Mouse (Mus musculus) kidney, embryonic 16.5 days (tissue): ENCODE results near the gene Fkbp15. TPM values are rescaled to one million over a fixed set of nuclear protein-coding genes. Genes with fewer than 3 reads are reported as not detected.

Experiments used
- ATAC-seq: fragments of 200-750 bp; cut with Nextera tagmentation; 2 replicates; pipeline ENCODE4 v1.8.0; 2017; ENCODE audit warnings: moderate TSS enrichment; ENCODE audit not compliant: low FRiP score, low TSS enrichment
- H3K27ac ChIP-seq: fragments of 300-500 bp; sonication (generic); 2 replicates; pipeline ENCODE4 v1.5.1; 2014; ENCODE audit warnings: low read length
- H3K27me3 ChIP-seq: fragments of 300-500 bp; sonication (generic); 2 replicates; pipeline ENCODE4 v1.6.1; 2014; ENCODE audit warnings: low read length, control low read depth, mixed read lengths; ENCODE audit not compliant: insufficient read depth
- H3K36me3 ChIP-seq: fragments of 300-500 bp; sonication (generic); 2 replicates; pipeline ENCODE4 v1.6.1; 2014; ENCODE audit warnings: low read length, control low read depth, mixed read lengths; ENCODE audit not compliant: insufficient read depth
- H3K4me1 ChIP-seq: fragments of 300-500 bp; sonication (generic); 2 replicates; pipeline ENCODE4 v1.6.1; 2014; ENCODE audit warnings: low read length, control low read depth, mixed read lengths; ENCODE audit not compliant: insufficient read depth
- H3K4me2 ChIP-seq: fragments of 300-500 bp; sonication (generic); replicated peaks from 2 replicates; pipeline ENCODE4 v1.6.1; 2014; ENCODE audit warnings: low read depth, low read length
- H3K4me3 ChIP-seq: fragments of 300-500 bp; sonication (generic); 2 replicates; pipeline ENCODE4 v1.5.1; 2014; ENCODE audit warnings: mild to moderate bottlenecking, low read length
- H3K9ac ChIP-seq: fragments of 300-500 bp; sonication (generic); replicated peaks from 2 replicates; pipeline ENCODE4 v1.6.1; 2014; ENCODE audit warnings: low read length
- H3K9me3 ChIP-seq: fragments of 300-500 bp; sonication (generic); 2 replicates; pipeline ENCODE4 v1.6.1; 2016; ENCODE audit warnings: low read length, control low read depth
- WGBS: fragments of 180-500 bp; shearing (Covaris S2); extraction: QIAGEN DNeasy Blood & Tissue Kit; methylation state at CpG from one replicate; pipeline ENCODE4 v1.1.7; 2014; 5-methylcytosine and 5-hydroxymethylcytosine counted together
- polyA plus RNA-seq: library from polyadenylated mRNA; unstranded; fragments of >200 nt; fragmentation: Nextera tagmentation; extraction: Ambion mirVana; gene quantifications from 2 replicates; pipeline ENCODE4 v1.2.1, GENCODE M21; 2015

The Fkbp15 gene
- polyA plus RNA-seq, 1 experiment from 2014 or later, result 26.2 TPM

- H3K4me2 ChIP-seq, result no peak overlapping the region
- no peaks in the 10 kb centered on the region for H3K27me3 ChIP-seq
- H3K36me3 ChIP-seq, result peaks cover 28% of the 10 kb centered on the region
- H3K9me3 ChIP-seq, result no peaks in the 10 kb centered on the region
- H3K4me3 ChIP-seq, result no peak overlapping the region
- no peak overlapping the region for H3K27ac ChIP-seq
- H3K9ac ChIP-seq, result no peak overlapping the region
- no peak for ATAC-seq
- H3K4me1 ChIP-seq, result no peaks in the 10 kb centered on the region
- WGBS, result 86% methylated on average over 6 of the region's 6 CpGs
Observed at GRCm38 (mm10) chr4:62328941-62329660, 31.2 kb downstream of the Fkbp15 start.

DNA sequence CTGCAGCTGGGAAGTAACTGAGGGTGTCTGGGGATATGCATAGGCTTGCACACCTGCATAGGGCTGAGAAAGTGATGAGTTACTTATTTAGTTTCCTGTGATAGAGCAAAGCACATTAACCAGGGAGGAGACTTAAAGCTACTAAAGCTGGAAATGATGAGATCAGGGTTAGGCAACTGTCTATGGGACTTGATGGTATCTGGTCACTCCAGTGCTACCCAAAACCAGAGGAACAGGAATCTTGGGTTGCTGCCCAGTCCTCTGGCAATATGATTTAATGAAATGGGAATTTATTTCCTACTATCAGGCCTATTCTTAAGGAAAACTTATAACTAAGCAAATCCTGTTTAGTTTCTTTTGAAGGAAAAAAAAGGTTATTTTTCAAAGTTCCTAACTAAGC is 34.2 kb downstream of the Fkbp15 start:
- no peaks in the 10 kb centered on the region for H3K4me1 ChIP-seq
- no peak overlapping the region for H3K9ac ChIP-seq
- no peak for ATAC-seq
- H3K9me3 ChIP-seq, result no peaks in the 10 kb centered on the region
- no peaks in the 10 kb centered on the region for H3K27me3 ChIP-seq
- peaks cover 35% of the 10 kb centered on the region for H3K36me3 ChIP-seq
- no peak overlapping the region for H3K4me2 ChIP-seq
- H3K27ac ChIP-seq, result no peak overlapping the region
- no peak overlapping the region for H3K4me3 ChIP-seq

DNA sequence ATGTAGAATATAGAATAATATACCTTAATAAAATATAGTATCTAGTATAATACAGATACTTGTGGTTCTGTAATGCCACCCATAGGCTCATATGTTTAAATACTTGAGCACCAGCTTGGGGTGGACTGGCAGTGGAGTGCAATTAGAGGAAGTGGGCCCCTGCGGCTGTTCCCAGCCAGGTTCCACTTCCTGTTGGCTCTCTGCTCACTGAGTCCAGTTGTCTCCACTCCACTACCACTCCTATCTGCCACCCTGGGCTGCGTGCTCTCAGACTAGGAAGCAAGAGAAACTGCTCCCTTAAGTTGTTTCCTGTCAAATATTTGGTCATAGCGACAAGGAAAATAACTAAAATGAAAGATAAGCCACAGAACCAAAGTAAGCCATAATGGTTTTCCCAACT is 37.7 kb downstream of the Fkbp15 start:
- Histone ChIP-seq H3K36me3 (peaks cover 24% of the 10 kb centered on the region), H3K9ac (no peak overlapping the region), H3K4me1 (no peaks in the 10 kb centered on the region), H3K4me3 (no peak overlapping the region), H3K27ac (no peak overlapping the region), H3K4me2 (no peak overlapping the region), H3K9me3 (no peaks in the 10 kb centered on the region), H3K27me3 (no peaks in the 10 kb centered on the region)
- WGBS, result 77% methylated on average over 3 of the region's 3 CpGs
- no peak for ATAC-seq

DNA sequence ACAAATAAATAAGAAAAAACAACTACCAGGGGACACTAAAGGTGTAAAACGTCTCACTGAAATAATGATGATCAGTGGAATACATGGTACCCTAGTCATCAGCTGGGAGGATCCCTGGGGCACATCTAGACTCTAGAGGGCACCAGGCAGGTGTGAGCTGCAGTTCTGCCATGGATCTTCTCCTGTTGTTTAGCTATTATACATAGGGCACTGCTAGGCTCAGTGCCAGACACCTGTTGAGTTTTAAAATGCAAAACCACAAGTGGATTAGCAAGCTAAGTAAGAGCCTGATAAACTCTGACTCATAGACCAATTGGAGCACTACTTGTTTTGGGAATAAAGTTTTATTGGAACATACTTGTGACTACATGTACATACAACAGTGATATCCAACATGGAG is 42.1 kb downstream of the Fkbp15 start:
- Histone ChIP-seq H3K4me1 (no peaks in the 10 kb centered on the region), H3K4me2 (no peak overlapping the region), H3K27me3 (no peaks in the 10 kb centered on the region), H3K27ac (no peak overlapping the region), H3K9ac (no peak overlapping the region), H3K9me3 (no peaks in the 10 kb centered on the region), H3K4me3 (no peak overlapping the region), H3K36me3 (peaks cover 32% of the 10 kb centered on the region)
- 83% methylated on average over 1 of the region's 1 CpGs for WGBS
- ATAC-seq, result no peak

GRCm38 (mm10) chr4:62316456-62316855 is 43.9 kb downstream of the Fkbp15 start:
- Histone ChIP-seq H3K27me3 (no peaks in the 10 kb centered on the region), H3K4me1 (no peaks in the 10 kb centered on the region), H3K9me3 (no peaks in the 10 kb centered on the region), H3K4me2 (no peak overlapping the region), H3K27ac (no peak overlapping the region), H3K4me3 (no peak overlapping the region), H3K36me3 (peaks cover 33% of the 10 kb centered on the region), H3K9ac (no peak overlapping the region)
- no peak for ATAC-seq
- 88% methylated on average over 2 of the region's 2 CpGs for WGBS

DNA sequence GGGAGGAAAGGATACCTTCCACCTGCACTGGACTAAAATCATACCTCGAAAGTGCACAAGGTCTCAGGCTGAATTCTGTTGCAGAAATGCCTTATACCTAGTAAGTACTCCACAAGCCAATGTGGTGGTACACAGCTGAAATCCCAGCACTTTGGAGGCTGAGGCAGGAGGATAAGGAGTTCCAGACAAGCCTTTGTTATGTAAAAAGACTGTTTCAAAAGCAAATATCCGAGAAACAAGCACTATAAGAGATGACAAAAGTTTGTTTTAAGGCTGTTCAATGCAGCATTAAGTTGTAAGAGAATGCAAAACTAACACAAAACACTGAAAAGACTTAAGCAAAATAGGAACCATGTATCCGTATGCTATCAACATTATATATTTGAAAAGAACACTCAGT is 45.8 kb downstream of the Fkbp15 start:
- Histone ChIP-seq H3K36me3 (peaks cover 34% of the 10 kb centered on the region), H3K4me3 (no peak overlapping the region), H3K27ac (no peak overlapping the region), H3K4me1 (no peaks in the 10 kb centered on the region), H3K9me3 (no peaks in the 10 kb centered on the region), H3K4me2 (no peak overlapping the region), H3K9ac (no peak overlapping the region), H3K27me3 (no peaks in the 10 kb centered on the region)
- no peak for ATAC-seq
- 88% methylated on average over 3 of the region's 3 CpGs for WGBS

DNA sequence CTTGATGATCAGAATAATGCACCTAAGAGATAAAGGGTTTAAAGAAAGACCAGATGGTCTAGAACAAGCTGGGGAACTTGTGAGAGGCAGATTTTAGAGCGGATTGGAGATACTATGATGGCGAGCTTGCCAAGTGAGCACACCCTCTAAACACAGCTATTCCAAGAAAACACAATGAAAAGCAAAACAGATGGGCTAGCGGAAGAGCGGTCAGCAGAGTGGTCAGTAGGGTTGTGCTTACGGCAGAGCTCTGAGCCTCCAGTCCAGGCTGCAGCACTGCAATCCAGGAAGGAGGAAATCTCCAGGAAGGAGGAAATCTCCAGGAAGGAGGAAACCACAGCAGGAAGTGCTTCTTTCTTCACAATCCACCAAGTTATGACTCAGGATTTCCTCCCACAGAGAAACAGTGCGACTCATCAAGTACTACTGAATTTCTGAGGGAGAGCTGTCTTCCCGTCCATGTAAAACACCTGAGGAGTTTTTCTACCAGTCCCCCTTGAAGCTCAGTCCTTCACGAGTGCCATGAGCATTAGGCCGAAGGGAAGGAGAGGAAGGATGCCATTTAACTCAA is 46.6 kb downstream of the Fkbp15 start:
- no peaks in the 10 kb centered on the region for H3K4me1 ChIP-seq

GRCm38 (mm10) chr4:62312821-62313220 is 47.5 kb downstream of the Fkbp15 start:
- H3K9ac ChIP-seq, result no peak overlapping the region
- no peak overlapping the region for H3K27ac ChIP-seq
- no peaks in the 10 kb centered on the region for H3K4me1 ChIP-seq
- no peaks in the 10 kb centered on the region for H3K27me3 ChIP-seq
- peaks cover 37% of the 10 kb centered on the region for H3K36me3 ChIP-seq
- no peak overlapping the region for H3K4me2 ChIP-seq
- 91% methylated on average over 2 of the region's 2 CpGs for WGBS
- ATAC-seq, result no peak
- no peak overlapping the region for H3K4me3 ChIP-seq
- no peaks in the 10 kb centered on the region for H3K9me3 ChIP-seq

More for the DNA sequence above, 46.6 kb downstream of the Fkbp15 start:
- WGBS, result 89% methylated on average over 9 of the region's 9 CpGs
- Histone ChIP-seq H3K27me3 (no peaks in the 10 kb centered on the region), H3K27ac (no peak overlapping the region), H3K36me3 (peaks cover 34% of the 10 kb centered on the region), H3K4me3 (no peak overlapping the region), H3K9ac (no peak overlapping the region), H3K4me2 (no peak overlapping the region), H3K9me3 (no peaks in the 10 kb centered on the region)
- ATAC-seq, result no peak

DNA sequence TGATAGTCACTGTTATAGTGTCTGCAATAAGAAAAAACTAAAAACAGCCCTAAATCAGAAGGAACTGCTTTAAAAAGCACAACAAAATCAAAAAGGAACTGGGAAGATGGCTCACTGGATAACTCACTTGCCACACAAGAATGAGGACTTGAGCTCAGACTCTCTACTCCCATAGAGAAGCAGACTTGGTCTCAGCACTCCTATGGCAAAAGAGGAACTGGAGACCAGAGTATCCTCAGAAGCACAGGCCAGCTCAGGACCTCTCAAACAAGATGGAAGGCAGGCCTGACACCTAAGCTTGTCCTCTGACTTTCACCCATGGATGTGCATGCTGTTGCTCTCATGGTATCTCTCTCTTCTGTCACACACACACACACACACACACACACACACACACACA is 51.9 kb downstream of the Fkbp15 start:
- no peak for ATAC-seq
- Histone ChIP-seq H3K4me2 (no peak overlapping the region), H3K4me1 (no peaks in the 10 kb centered on the region), H3K4me3 (no peak overlapping the region), H3K36me3 (peaks cover 39% of the 10 kb centered on the region), H3K27me3 (no peaks in the 10 kb centered on the region), H3K9ac (no peak overlapping the region), H3K9me3 (no peaks in the 10 kb centered on the region), H3K27ac (no peak overlapping the region)

- H3K27ac ChIP-seq, result no peak overlapping the region
- no peaks in the 10 kb centered on the region for H3K9me3 ChIP-seq
- no peak overlapping the region for H3K9ac ChIP-seq
- H3K27me3 ChIP-seq, result no peaks in the 10 kb centered on the region
- WGBS, result 86% methylated on average over 4 of the region's 4 CpGs
- no peak for ATAC-seq
- H3K36me3 ChIP-seq, result peaks cover 38% of the 10 kb centered on the region
- no peak overlapping the region for H3K4me2 ChIP-seq
- no peak overlapping the region for H3K4me3 ChIP-seq
- no peaks in the 10 kb centered on the region for H3K4me1 ChIP-seq
Observed at GRCm38 (mm10) chr4:62306840-62307239, 53.5 kb downstream of the Fkbp15 start.
